Comparison of ENCODE assay signal across 8 mouse cellular contexts in the genomic region with DNA sequence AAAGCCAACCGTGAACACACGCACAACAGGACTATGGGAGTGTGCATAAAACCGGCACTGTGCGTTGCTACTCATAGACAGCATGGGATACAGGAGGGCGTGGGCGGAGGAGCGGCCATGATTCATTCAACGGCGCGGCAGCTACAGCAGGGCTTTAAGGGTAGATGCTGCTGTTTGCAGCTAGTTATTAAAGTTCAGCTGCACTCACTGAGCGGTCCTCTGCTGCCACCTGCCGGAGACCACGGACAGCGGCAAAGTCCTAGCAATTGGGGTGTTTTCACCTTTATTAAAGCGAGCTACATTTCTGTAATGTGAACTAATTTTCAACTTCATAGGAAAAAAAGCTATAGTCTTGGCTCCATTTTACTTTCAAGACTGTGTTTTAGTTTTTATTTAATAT.
DNase-seq lines count a peak whose midpoint lies in the region; ATAC-seq and TF ChIP-seq lines count a peak whose summit lies in the region.

No protein-coding gene starts in this region.

- no peaks in the 10 kb centered on the region for H3K27me3 ChIP-seq in kidney, adult 2 months (replicated peaks; ENCODE audit: control insufficient read depth, insufficient read depth, low read length)
- no peaks in the 10 kb centered on the region for H3K27me3 ChIP-seq in midbrain, embryonic 13.5 days

- no peaks in the 10 kb centered on the region for H3K9me3 ChIP-seq in midbrain, embryonic 13.5 days

- TF ChIP-seq CTCF in kidney, adult 2 months (conservative IDR thresholded peaks at IDR 0.05; ENCODE audit: insufficient read depth, insufficient read length, low read depth, low read length): peak; percentile 84

- H3K36me3 ChIP-seq in kidney, adult 2 months (ENCODE audit: control insufficient read depth, insufficient read depth, low read length): peaks cover 4% of the 10 kb centered on the region
- H3K36me3 ChIP-seq in midbrain, embryonic 13.5 days: peaks cover 84% of the 10 kb centered on the region

- peak; percentile 76 to 90 for DNase-seq in adrenal gland, adult (ENCODE audit: inconsistent age in 2 of 2, low spot score in 1 of 2)
- DNase-seq in cerebellum, postnatal 36 days: peak; percentile 74 to 76
- DNase-seq in frontal cortex, postnatal 36 days (ENCODE audit: low spot score in 2 of 2): peak; percentile 78 to 81
- peak; percentile 72 for DNase-seq in kidney, adult 2 months
- DNase-seq in left cerebral cortex, postnatal 4 days: peak; percentile 83
- peak; percentile 25 for DNase-seq in skeletal muscle tissue, adult 2 months (ENCODE audit: low read depth, low spot score)

- no peak overlapping the region for H3K4me3 ChIP-seq in kidney, adult 2 months (ENCODE audit: insufficient read depth, low read depth, low read length)
- H3K4me3 ChIP-seq in midbrain, embryonic 13.5 days (replicated peaks): no peak overlapping the region

- WGBS in kidney, adult 2 months: 32% methylated on average over 15 of the region's 15 CpGs
- WGBS in midbrain, embryonic 13.5 days: 40% methylated on average over 15 of the region's 15 CpGs

- no peak for TF ChIP-seq POLR2A in kidney, adult 2 months (IDR thresholded peaks at IDR 0.05; ENCODE audit: low read depth, low read length)

- no peak overlapping the region for H3K9ac ChIP-seq in midbrain, embryonic 13.5 days (replicated peaks)

- H3K27ac ChIP-seq in kidney, adult 2 months (ENCODE audit: insufficient read depth, low read depth, low read length): no peak overlapping the region
- no peak overlapping the region for H3K27ac ChIP-seq in midbrain, embryonic 13.5 days

- no peaks in the 10 kb centered on the region for H3K4me1 ChIP-seq in kidney, adult 2 months (ENCODE audit: control insufficient read depth, insufficient read depth, low read length)
- no peaks in the 10 kb centered on the region for H3K4me1 ChIP-seq in midbrain, embryonic 13.5 days (replicated peaks)

- intact Hi-C loops in left cerebral cortex, postnatal 4 days (cut with DNase I): loop anchor here (5.0 kb wide), 2 partner anchors 89 to 311 kb away; no protein-coding TSS in a partner anchor

- no peak overlapping the region for H3K4me2 ChIP-seq in midbrain, embryonic 13.5 days (replicated peaks)

- peak; percentile 77 for ATAC-seq in midbrain, embryonic 13.5 days
- no peak for ATAC-seq in inflammation-experienced regulatory T-cells, adult 6 months

Comparison
In these comparisons a context has a peak if more than half of its experiments do, and no peak if none do; other contexts are left out.
1. DNase-seq: peak in every context shown above with its lines; median percentile 83 in adrenal gland, adult; 83 in left cerebral cortex, postnatal 4 days; 80 in frontal cortex, postnatal 36 days; 75 in cerebellum, postnatal 36 days; 72 in kidney, adult 2 months; 25 in skeletal muscle tissue, adult 2 months.